Mouse (Mus musculus) heart, embryonic 11.5 days (tissue): ENCODE measurements around the gene Atp5j. TPM values are rescaled to one million over a fixed set of nuclear protein-coding genes. Genes with fewer than 3 reads are reported as not detected.

ENCODE experiments used
- ATAC-seq: fragments of 200-750 bp; cut with Nextera tagmentation; replicated peaks from 2 replicates; pipeline ENCODE4 v1.8.0; 2017; ENCODE audit warnings: moderate library complexity; ENCODE audit not compliant: insufficient number of reproducible peaks, low FRiP score, low TSS enrichment
- H3K27ac ChIP-seq: fragments of 300-500 bp; sonication (generic); 2 replicates; pipeline ENCODE4 v1.5.1; 2014; ENCODE audit warnings: mild to moderate bottlenecking, low read depth, low read length
- H3K27me3 ChIP-seq: fragments of 300-500 bp; sonication (generic); 2 replicates; pipeline ENCODE4 v1.6.1; 2014; ENCODE audit warnings: mild to moderate bottlenecking, low read length, mixed read lengths; ENCODE audit not compliant: control insufficient read depth, insufficient read depth
- H3K36me3 ChIP-seq: fragments of 300-500 bp; sonication (generic); 2 replicates; pipeline ENCODE4 v1.6.1; 2014; ENCODE audit warnings: mild to moderate bottlenecking, low read length, moderate library complexity, mixed read lengths; ENCODE audit not compliant: control insufficient read depth, insufficient read depth
- H3K4me1 ChIP-seq: fragments of 300-500 bp; sonication (generic); 2 replicates; pipeline ENCODE4 v1.6.1; 2014; ENCODE audit warnings: low read length; ENCODE audit not compliant: control insufficient read depth, insufficient read depth
- H3K4me2 ChIP-seq: fragments of 300-500 bp; sonication (generic); 2 replicates; pipeline ENCODE4 v1.6.1; 2014; ENCODE audit warnings: mild to moderate bottlenecking, moderate library complexity
- H3K4me3 ChIP-seq: fragments of 300-500 bp; sonication (generic); 2 replicates; pipeline ENCODE4 v1.5.1; 2014; ENCODE audit warnings: low read depth, low read length
- H3K9ac ChIP-seq: fragments of 300-500 bp; sonication (generic); 2 replicates; pipeline ENCODE4 v1.6.1; 2014; ENCODE audit warnings: mild to moderate bottlenecking, low read depth, low read length, moderate library complexity
- H3K9me3 ChIP-seq: fragments of 300-500 bp; sonication (generic); replicated peaks from 2 replicates; pipeline ENCODE4 v1.6.1; 2016; ENCODE audit warnings: low read length; ENCODE audit not compliant: control insufficient read depth
- WGBS: fragments of 180-500 bp; shearing (Covaris S2); extraction: QIAGEN DNeasy Blood & Tissue Kit; methylation state at CpG from one replicate; pipeline ENCODE4 v1.1.7; 2014; ENCODE audit not compliant: insufficient replicate concordance; 5-methylcytosine and 5-hydroxymethylcytosine counted together
- polyA plus RNA-seq: library from polyadenylated mRNA; unstranded; fragments of >200 nt; fragmentation: Nextera tagmentation; extraction: Ambion mirVana; gene quantifications from 2 replicates; pipeline ENCODE4 v1.2.1, GENCODE M21; 2014

Atp5j gene
- polyA plus RNA-seq, 1 experiment from 2014 or later = 1,388 TPM

GRCm38 (mm10) chr16:84800038-84800437, 35.4 kb downstream of the Atp5j start:
- H3K9ac ChIP-seq = no peak overlapping the region
- WGBS = 86% methylated on average over 1 of the region's 2 CpGs
- no peak overlapping the region for H3K4me2 ChIP-seq
- H3K9me3 ChIP-seq = no peaks in the 10 kb centered on the region
- no peaks in the 10 kb centered on the region for H3K36me3 ChIP-seq
- H3K4me1 ChIP-seq = no peaks in the 10 kb centered on the region
- H3K27ac ChIP-seq = no peak overlapping the region
- no peak overlapping the region for H3K4me3 ChIP-seq
- no peak for ATAC-seq
- no peaks in the 10 kb centered on the region for H3K27me3 ChIP-seq

- Histone ChIP-seq H3K4me3 (no peak overlapping the region), H3K36me3 (no peaks in the 10 kb centered on the region), H3K27me3 (no peaks in the 10 kb centered on the region), H3K4me2 (no peak overlapping the region), H3K9ac (no peak overlapping the region), H3K4me1 (no peaks in the 10 kb centered on the region), H3K9me3 (no peaks in the 10 kb centered on the region), H3K27ac (no peak overlapping the region)
- 72% methylated on average over 9 of the region's 9 CpGs for WGBS
- ATAC-seq = no peak
These were observed 38.7 kb downstream of the Atp5j start for GRCm38 (mm10) chr16:84796678-84797077.

DNA sequence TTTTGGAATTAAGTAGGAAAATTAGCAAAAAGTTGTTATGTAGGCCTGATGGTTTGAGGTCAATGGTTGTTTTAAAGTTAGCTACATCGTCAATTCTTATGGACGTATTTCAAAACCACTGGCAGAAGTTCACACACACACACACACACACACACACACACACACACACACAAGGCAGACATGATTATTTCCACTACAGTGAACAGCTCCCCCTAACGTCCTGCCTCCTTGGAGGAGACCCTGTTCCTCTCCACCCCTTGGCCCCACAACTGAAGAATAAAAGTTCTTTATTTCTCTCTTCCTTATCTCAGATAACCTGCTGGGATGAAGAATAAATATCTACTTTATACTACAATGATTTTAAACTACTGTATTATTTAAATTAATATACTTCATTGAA, 40.1 kb downstream of the Atp5j start:
- no peaks in the 10 kb centered on the region for H3K36me3 ChIP-seq
- no peak overlapping the region for H3K4me3 ChIP-seq
- H3K4me2 ChIP-seq = no peak overlapping the region
- H3K9me3 ChIP-seq = no peaks in the 10 kb centered on the region
- no peak overlapping the region for H3K9ac ChIP-seq
- ATAC-seq = no peak
- H3K27ac ChIP-seq = no peak overlapping the region
- no peaks in the 10 kb centered on the region for H3K27me3 ChIP-seq
- 55% methylated on average over 3 of the region's 3 CpGs for WGBS
- no peaks in the 10 kb centered on the region for H3K4me1 ChIP-seq

DNA sequence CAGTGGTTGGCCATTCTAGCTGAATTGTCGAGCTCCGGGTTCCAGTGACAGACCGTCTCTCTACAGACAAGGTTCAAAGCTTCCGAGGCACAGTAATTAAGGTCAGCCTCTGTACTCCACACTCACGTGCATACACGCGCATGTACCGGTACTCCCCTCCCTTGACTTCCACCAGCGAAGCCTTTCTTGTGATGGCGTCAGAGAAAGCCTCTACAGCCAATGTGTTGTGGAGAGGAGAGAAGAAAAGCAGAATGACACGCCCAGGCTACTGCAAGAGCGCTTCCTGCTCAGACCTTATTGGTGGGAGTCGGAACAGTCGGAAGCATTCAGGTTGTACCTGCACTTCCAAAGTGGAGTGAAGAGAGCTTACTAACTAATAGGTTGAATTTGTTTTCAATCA, 42.0 kb downstream of the Atp5j start:
- no peak for ATAC-seq
- WGBS = 82% methylated on average over 14 of the region's 14 CpGs

DNA sequence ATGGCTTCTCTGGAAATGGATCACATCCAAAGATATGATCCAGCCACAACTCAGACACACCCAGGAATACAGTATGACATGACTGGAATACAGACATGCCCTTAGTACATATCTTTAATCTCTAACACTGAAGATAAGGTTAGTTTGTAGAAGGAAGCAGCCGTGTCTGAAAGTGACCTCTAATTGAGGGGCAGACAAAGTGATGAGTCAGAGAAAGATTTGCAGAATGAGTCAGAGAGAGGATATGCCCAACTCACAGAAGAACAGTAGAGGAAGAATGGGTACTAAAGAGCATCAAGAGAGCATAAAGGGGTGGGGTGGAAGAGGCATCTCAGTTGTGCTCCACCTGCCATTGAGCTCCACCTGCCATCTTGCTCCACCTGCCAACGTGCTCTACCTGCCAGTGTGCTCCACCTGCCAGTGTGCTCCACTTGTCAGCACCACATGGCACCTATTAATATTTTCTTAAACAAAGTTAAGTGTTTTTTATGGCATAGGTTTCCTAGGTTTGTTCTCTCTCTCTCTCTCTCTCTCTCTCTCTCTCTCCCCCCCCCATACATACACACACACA, 44.7 kb downstream of the Atp5j start:
- no peak for ATAC-seq
- WGBS = 63% methylated on average over 2 of the region's 2 CpGs
- H3K4me1 ChIP-seq = no peaks in the 10 kb centered on the region

More for the DNA sequence above, 42.0 kb downstream of the Atp5j start:
- Histone ChIP-seq H3K27ac (no peak overlapping the region), H3K27me3 (no peaks in the 10 kb centered on the region), H3K9ac (no peak overlapping the region), H3K4me1 (no peaks in the 10 kb centered on the region), H3K4me3 (no peak overlapping the region), H3K4me2 (no peak overlapping the region), H3K36me3 (no peaks in the 10 kb centered on the region), H3K9me3 (no peaks in the 10 kb centered on the region)

GRCm38 (mm10) chr16:84784966-84785365, 50.5 kb downstream of the Atp5j start:
- no peak overlapping the region for H3K4me2 ChIP-seq
- no peak overlapping the region for H3K9ac ChIP-seq
- ATAC-seq = no peak
- no peaks in the 10 kb centered on the region for H3K36me3 ChIP-seq
- H3K9me3 ChIP-seq = no peaks in the 10 kb centered on the region
- no peaks in the 10 kb centered on the region for H3K27me3 ChIP-seq
- no peak overlapping the region for H3K4me3 ChIP-seq
- H3K27ac ChIP-seq = no peak overlapping the region
- WGBS = 35% methylated on average over 7 of the region's 7 CpGs
- no peaks in the 10 kb centered on the region for H3K4me1 ChIP-seq

More for the DNA sequence above, 44.7 kb downstream of the Atp5j start:
- Histone ChIP-seq H3K27ac (no peak overlapping the region), H3K4me3 (no peak overlapping the region), H3K27me3 (no peaks in the 10 kb centered on the region), H3K9me3 (no peaks in the 10 kb centered on the region), H3K4me2 (no peak overlapping the region), H3K36me3 (no peaks in the 10 kb centered on the region), H3K9ac (no peak overlapping the region)

DNA sequence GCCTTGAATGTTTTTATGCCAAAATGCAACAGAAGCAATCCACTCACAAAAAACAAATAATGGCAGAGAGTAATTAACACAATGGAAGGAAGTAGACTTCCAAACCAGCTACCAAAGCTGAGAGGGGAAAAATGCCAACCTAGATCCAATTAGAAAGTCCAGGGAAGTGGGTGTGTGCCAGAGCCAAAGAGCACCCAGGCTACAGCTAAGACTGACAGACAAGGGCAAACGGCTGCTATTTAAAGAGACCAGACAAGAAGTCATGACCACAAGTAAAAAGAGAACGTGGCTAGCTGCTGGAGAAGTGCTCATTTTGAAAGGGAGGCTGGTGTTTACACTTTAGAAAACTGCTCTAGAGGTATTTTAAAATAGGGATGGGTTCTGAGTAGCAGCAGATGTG, 52.1 kb downstream of the Atp5j start:
- Histone ChIP-seq H3K9ac (no peak overlapping the region), H3K27me3 (no peaks in the 10 kb centered on the region), H3K4me3 (no peak overlapping the region), H3K4me2 (no peak overlapping the region), H3K27ac (no peak overlapping the region), H3K9me3 (peaks cover 4% of the 10 kb centered on the region; the same call in 1 of the 2 replicates), H3K4me1 (no peaks in the 10 kb centered on the region), H3K36me3 (no peaks in the 10 kb centered on the region)
- ATAC-seq = no peak
- WGBS = 21% methylated on average over 2 of the region's 2 CpGs

DNA sequence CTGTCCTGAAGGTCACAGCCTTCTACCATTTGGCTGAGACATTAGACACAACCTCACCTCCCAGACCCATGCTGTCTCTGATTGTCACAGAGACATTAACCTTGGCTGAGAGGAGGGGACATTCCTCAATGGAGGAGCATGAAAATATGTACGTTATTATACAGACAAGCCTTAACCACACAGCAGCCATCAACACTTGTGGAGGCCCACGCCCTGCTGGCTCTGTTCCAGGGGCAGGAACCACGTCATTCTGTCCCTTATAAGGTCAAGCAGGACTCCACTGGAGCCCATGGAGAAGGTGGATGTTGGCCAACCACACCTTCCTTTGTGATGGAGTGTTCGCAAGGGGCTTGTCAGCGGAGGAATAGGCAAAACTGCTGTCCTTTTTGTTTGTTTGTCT, 55.7 kb downstream of the Atp5j start:
- Histone ChIP-seq H3K27ac (no peak overlapping the region), H3K9ac (no peak overlapping the region), H3K4me2 (no peak overlapping the region), H3K4me1 (peaks cover 2% of the 10 kb centered on the region; the same call in 1 of the 2 replicates), H3K9me3 (peaks cover 4% of the 10 kb centered on the region; the same call in 1 of the 2 replicates), H3K4me3 (no peak overlapping the region), H3K27me3 (0 out of 2 replicates have a peak, but pooled peaks cover 6% of the 10 kb centered on the region), H3K36me3 (no peaks in the 10 kb centered on the region)
- no peak for ATAC-seq
- WGBS = 75% methylated on average over 5 of the region's 5 CpGs
